Comparison of ENCODE assay signal across 8 mouse cellular contexts in genomic region chr7:12478158-12479008, GRCm38 (mm10). TPM values are rescaled to one million over a fixed set of nuclear protein-coding genes. Genes with fewer than 3 reads are reported as not detected.
DNase-seq lines count a peak whose midpoint lies in the region; ATAC-seq and TF ChIP-seq lines count a peak whose summit lies in the region.

Zfp606 (plus strand) TSS chr7:12478293.

- peak within 1 kb of the TSS; percentile 96 for H3K4me2 ChIP-seq in CH12.LX (ENCODE audit: insufficient read depth, low read depth, poor library complexity, severe bottlenecking)
- peak within 1 kb of the TSS; percentile 60 for H3K4me2 ChIP-seq in forebrain, embryonic 12.5 days
- H3K4me2 ChIP-seq in heart, postnatal 0 days (ENCODE audit: low read depth, low read length), result peak within 1 kb of the TSS; percentile 64
- H3K4me2 ChIP-seq in liver, embryonic 16.5 days (ENCODE audit: low read depth, low read length), result peak within 1 kb of the TSS; percentile 55
- peak within 1 kb of the TSS; percentile 64 for H3K4me2 ChIP-seq in neural tube, embryonic 13.5 days

- TF ChIP-seq CTCF in CH12.LX (conservative IDR thresholded peaks at IDR 0.05 in 1 of 2, IDR thresholded peaks at IDR 0.05 in 1 of 2; ENCODE audit: low read depth in 2 of 2, low read length in 2 of 2), result no peak
- no peak for TF ChIP-seq CTCF in heart, postnatal 0 days (IDR thresholded peaks at IDR 0.05; ENCODE audit: low read depth)
- TF ChIP-seq CTCF in testis, adult 2 months (IDR thresholded peaks at IDR 0.05; ENCODE audit: control insufficient read depth, insufficient read depth, insufficient replicate concordance, low read depth, low read length), result no peak

- TF ChIP-seq RAD21 in CH12.LX (IDR thresholded peaks at IDR 0.05; ENCODE audit: low read depth, low read length), result no peak

- H3K9ac ChIP-seq in CH12.LX (ENCODE audit: insufficient read depth, low read depth), result peak within 1 kb of the TSS; percentile 92
- peak within 1 kb of the TSS; percentile 93 for H3K9ac ChIP-seq in forebrain, embryonic 12.5 days
- H3K9ac ChIP-seq in heart, postnatal 0 days (replicated peaks; ENCODE audit: low read depth, low read length), result peak within 1 kb of the TSS; percentile 98
- H3K9ac ChIP-seq in liver, embryonic 16.5 days (ENCODE audit: low read depth, low read length), result peak within 1 kb of the TSS; percentile 75
- peak within 1 kb of the TSS; percentile 96 for H3K9ac ChIP-seq in neural tube, embryonic 13.5 days

- peak; percentile 96 for ATAC-seq in forebrain, embryonic 12.5 days (ENCODE audit: low FRiP score)
- peak; percentile 99 for ATAC-seq in heart, postnatal 0 days (ENCODE audit: insufficient read depth, low read depth)
- ATAC-seq in liver, embryonic 16.5 days (ENCODE audit: low read depth), result peak; percentile 93
- ATAC-seq in neural tube, embryonic 13.5 days (ENCODE audit: low read depth), result peak; percentile 97

- H3K4me1 ChIP-seq in CH12.LX (ENCODE audit: control insufficient read depth in 1 of 2, insufficient read depth in 2 of 2), result no peaks in the 10 kb centered on the region; a peak in 2 of 4 replicates
- H3K4me1 ChIP-seq in forebrain, embryonic 12.5 days, result no peaks in the 10 kb centered on the region
- 0 out of 2 replicates have a peak, but pooled peaks cover 6% of the 10 kb centered on the region for H3K4me1 ChIP-seq in heart, postnatal 0 days (ENCODE audit: control insufficient read depth, insufficient read depth)
- H3K4me1 ChIP-seq in liver, embryonic 16.5 days (ENCODE audit: control insufficient read depth, low read depth, low read length), result peaks cover 4% of the 10 kb centered on the region
- H3K4me1 ChIP-seq in neural tube, embryonic 13.5 days (replicated peaks), result peaks cover 8% of the 10 kb centered on the region
- H3K4me1 ChIP-seq in testis, adult 2 months (ENCODE audit: control insufficient read depth, insufficient read depth, low read length), result peaks cover 5% of the 10 kb centered on the region; the same call in 1 of the 2 replicates

- under 1% methylated on average over 53 of the region's 53 CpGs for WGBS in forebrain, embryonic 12.5 days
- under 1% methylated on average over 52 of the region's 53 CpGs for WGBS in heart, postnatal 0 days
- under 1% methylated on average over 53 of the region's 53 CpGs for WGBS in liver, embryonic 16.5 days (ENCODE audit: insufficient replicate concordance)
- under 1% methylated on average over 53 of the region's 53 CpGs for WGBS in neural tube, embryonic 13.5 days

- H3K4me3 ChIP-seq in CH12.LX (replicated peaks in 1 of 3; ENCODE audit: low read depth in 2 of 3, low read length in 2 of 3, poor library complexity in 1 of 3), result peak within 1 kb of the TSS; percentile 84 to 96 (median 85)
- H3K4me3 ChIP-seq in forebrain, embryonic 12.5 days (replicated peaks), result peak within 1 kb of the TSS; percentile 85
- peak within 1 kb of the TSS; percentile 97 for H3K4me3 ChIP-seq in heart, postnatal 0 days (ENCODE audit: low read depth, low read length)
- peak within 1 kb of the TSS; percentile 80 for H3K4me3 ChIP-seq in liver, embryonic 16.5 days (ENCODE audit: low read depth, low read length)
- H3K4me3 ChIP-seq in neural tube, embryonic 13.5 days, result peak within 1 kb of the TSS; percentile 96
- H3K4me3 ChIP-seq in testis, adult 2 months (ENCODE audit: control insufficient read depth, low read depth, low read length), result peak within 1 kb of the TSS; percentile 99

- peak within 1 kb of the TSS; percentile 8; the same call in 1 of the 2 replicates for H3K27ac ChIP-seq in CH12.LX (ENCODE audit: insufficient read depth, low read depth)
- peak within 1 kb of the TSS; percentile 80 for H3K27ac ChIP-seq in forebrain, embryonic 12.5 days
- peak within 1 kb of the TSS; percentile 99 for H3K27ac ChIP-seq in heart, postnatal 0 days (ENCODE audit: low read depth)
- peak within 1 kb of the TSS; percentile 51; the same call in 1 of the 2 replicates for H3K27ac ChIP-seq in liver, embryonic 16.5 days (ENCODE audit: low read length)
- peak within 1 kb of the TSS; percentile 90 for H3K27ac ChIP-seq in neural tube, embryonic 13.5 days (replicated peaks)
- peak within 1 kb of the TSS; percentile 96 for H3K27ac ChIP-seq in testis, adult 2 months (ENCODE audit: control insufficient read depth, insufficient read depth, low read depth, low read length)

- no peaks in the 10 kb centered on the region for H3K27me3 ChIP-seq in CH12.LX (replicated peaks)
- H3K27me3 ChIP-seq in forebrain, embryonic 12.5 days, result no peaks in the 10 kb centered on the region
- H3K27me3 ChIP-seq in heart, postnatal 0 days (ENCODE audit: control insufficient read depth, insufficient read depth, low read length), result no peaks in the 10 kb centered on the region
- no peaks in the 10 kb centered on the region for H3K27me3 ChIP-seq in liver, embryonic 16.5 days (ENCODE audit: control insufficient read depth, insufficient read depth, low read depth, low read length)
- no peaks in the 10 kb centered on the region for H3K27me3 ChIP-seq in neural tube, embryonic 13.5 days
- H3K27me3 ChIP-seq in testis, adult 2 months (ENCODE audit: control insufficient read depth, insufficient read depth, low read length), result no peaks in the 10 kb centered on the region

- in situ Hi-C loops in CH12.LX (cut with MboI; ENCODE audit: low pct_ligation_motif_present, low pct_unique_long_range_greater_than_20kb, low sequenced_read_pairs), result loop anchor here (25.0 kb wide), 1 partner anchor 534 kb away; the partner anchor contains the start of gene Zbtb45

- H3K79me2 ChIP-seq in CH12.LX (replicated peaks; ENCODE audit: control insufficient read depth, extremely low read depth, insufficient read depth, poor library complexity, severe bottlenecking), result peaks cover 11% of the 10 kb centered on the region

- TF ChIP-seq POLR2A in CH12.LX (IDR thresholded peaks at IDR 0.05; ENCODE audit: low read depth, low read length), result peak; percentile 66
- TF ChIP-seq POLR2A in testis, adult 2 months (IDR thresholded peaks at IDR 0.05; ENCODE audit: control insufficient read depth, low read depth, low read length), result peak; percentile 58

- H3K36me3 ChIP-seq in CH12.LX (replicated peaks in 1 of 2; ENCODE audit: control insufficient read depth in 1 of 2, insufficient read depth in 1 of 2, low read length in 1 of 2), result peaks cover 19 to 22% of the 10 kb centered on the region in 2 experiments
- peaks cover 33% of the 10 kb centered on the region for H3K36me3 ChIP-seq in forebrain, embryonic 12.5 days (replicated peaks)
- peaks cover 32% of the 10 kb centered on the region for H3K36me3 ChIP-seq in heart, postnatal 0 days (replicated peaks; ENCODE audit: control insufficient read depth, insufficient read depth, low read length)
- peaks cover 9% of the 10 kb centered on the region for H3K36me3 ChIP-seq in liver, embryonic 16.5 days (ENCODE audit: control insufficient read depth, insufficient read depth)
- peaks cover 34% of the 10 kb centered on the region for H3K36me3 ChIP-seq in neural tube, embryonic 13.5 days
- peaks cover 3% of the 10 kb centered on the region; the same call in 1 of the 2 replicates for H3K36me3 ChIP-seq in testis, adult 2 months (ENCODE audit: control insufficient read depth, insufficient read depth, low read length)

- peak; percentile 89 for DNase-seq in CH12.LX (ENCODE audit: extremely low read depth)
- DNase-seq in c-Kit-positive CD71-negative TER-119-negative erythroid progenitor cells, embryonic 14.5 days (ENCODE audit: low read depth), result peak; percentile 67
- peak; percentile 91 for DNase-seq in heart, postnatal 0 days (ENCODE audit: low spot score)
- peak; percentile 86 to 93 for DNase-seq in kidney, postnatal 4 days

- H3K9me3 ChIP-seq in CH12.LX (replicated peaks; ENCODE audit: low read length), result no peaks in the 10 kb centered on the region
- H3K9me3 ChIP-seq in forebrain, embryonic 12.5 days, result peaks cover 12% of the 10 kb centered on the region; the same call in 1 of the 2 replicates
- no peaks in the 10 kb centered on the region for H3K9me3 ChIP-seq in heart, postnatal 0 days (replicated peaks; ENCODE audit: control insufficient read depth, low read length)
- no peaks in the 10 kb centered on the region for H3K9me3 ChIP-seq in liver, embryonic 16.5 days (replicated peaks; ENCODE audit: control insufficient read depth, low read length)
- H3K9me3 ChIP-seq in neural tube, embryonic 13.5 days, result peaks cover 24% of the 10 kb centered on the region

- TF ChIP-seq EP300 in CH12.LX (IDR thresholded peaks at IDR 0.05; ENCODE audit: low read length), result no peak
- TF ChIP-seq EP300 in heart, postnatal 0 days (IDR thresholded peaks at IDR 0.05; ENCODE audit: low read depth), result no peak

- dilution Hi-C loops in CH12.LX (cut with MboI; ENCODE audit: extremely low pct_ligation_motif_present, extremely low pct_unique_long_range_greater_than_20kb, low sequenced_read_pairs), result no loop called here

TF ChIP-seq in CH12.LX, 34 proteins besides CTCF, POLR2A, EP300 and RAD21 (continues in another document):
- no peak for TF ChIP-seq USF1 (IDR thresholded peaks at IDR 0.05; ENCODE audit: low read depth, low read length)
- TF ChIP-seq SMC3 (IDR thresholded peaks at IDR 0.05; ENCODE audit: low read depth, low read length), result no peak
- TF ChIP-seq ZNF384 (IDR thresholded peaks at IDR 0.05; ENCODE audit: low read depth, low read length), result no peak
- peak; percentile 89; the same call in 1 of the 2 replicates for TF ChIP-seq KAT2A (IDR thresholded peaks at IDR 0.05; ENCODE audit: insufficient replicate concordance, low read length)
- TF ChIP-seq MAX (IDR thresholded peaks at IDR 0.05; ENCODE audit: low read length), result 0 out of 2 replicates have a peak, but pooled peaks have one; percentile 33
- TF ChIP-seq NELFE (IDR thresholded peaks at IDR 0.05; ENCODE audit: low read depth, low read length), result peak; percentile 44; the same call in 1 of the 2 replicates
- TF ChIP-seq IRF4 (IDR thresholded peaks at IDR 0.05; ENCODE audit: low read depth, low read length), result peak; percentile 22; the same call in 1 of the 2 replicates
- TF ChIP-seq HCFC1 (IDR thresholded peaks at IDR 0.05; ENCODE audit: low read depth, low read length), result peak; percentile 96
- TF ChIP-seq TCF12 (IDR thresholded peaks at IDR 0.05; ENCODE audit: low read depth, low read length), result peak; percentile 27; the same call in 1 of the 2 replicates
- TF ChIP-seq ZMIZ1 (IDR thresholded peaks at IDR 0.05; ENCODE audit: low read depth, low read length), result no peak
- no peak for TF ChIP-seq BHLHE40 (IDR thresholded peaks at IDR 0.05; ENCODE audit: low read depth, low read length)

RNA-seq across cellular contexts. Expression of gene Zfp606, which starts in this region (rescaled TPM):
- total RNA-seq in CH12.LX (2012; rRNA removed) (5.0 and 5.4 TPM in 2 replicates), CH12.LX (2014; rRNA removed) (5.7 and 5.8 TPM in 2 replicates)
- polyA plus RNA-seq in CH12.LX (2012; ENCODE audit: insufficient read length, low read depth), result 1.7 and 2.1 TPM in 2 replicates
- 54.7 TPM in 2 replicates for polyA plus RNA-seq in forebrain, embryonic 12.5 days (2016; fragmentation: Nextera tagmentation; extraction: Ambion mirVana)
- total RNA-seq in heart, postnatal 0 days (2014; rRNA removed; ENCODE audit: low replicate concordance), result 13.5 and 15.0 TPM in 2 replicates
- polyA plus RNA-seq in heart, postnatal 0 days (2015; fragmentation: Nextera tagmentation; extraction: Ambion mirVana), result 12.9 and 14.2 TPM in 2 replicates
- 3.1 and 3.2 TPM in 2 replicates for polyA plus RNA-seq in liver, embryonic 16.5 days (2015; fragmentation: Nextera tagmentation; extraction: Ambion mirVana)
- polyA plus RNA-seq in neural tube, embryonic 13.5 days (2015; fragmentation: Nextera tagmentation; extraction: Ambion mirVana), result 42.3 and 43.9 TPM in 2 replicates
- 0.94 and 1.4 TPM in 2 replicates for polyA plus RNA-seq in testis, adult 2 months (2012; rRNA removed)

Comparison
In these comparisons a context has a peak if more than half of its experiments do, and no peak if none do; other contexts are left out.
1. Peak in every context shown above with its lines: DNase-seq, ATAC-seq, H3K4me3 ChIP-seq and H3K27ac ChIP-seq.
2. H3K27ac ChIP-seq: peak in every context shown above with its lines; median percentile 99 in heart, postnatal 0 days; 96 in testis, adult 2 months; 90 in neural tube, embryonic 13.5 days; 80 in forebrain, embryonic 12.5 days; 51 in liver, embryonic 16.5 days; 8 in CH12.LX.